Mouse (Mus musculus): Measurements from ENCODE around the gene Ero1l. TPM values are rescaled to one million over a fixed set of nuclear protein-coding genes. Genes with fewer than 3 reads are reported as not detected.

Gene Ero1l
- total and polyA plus RNA-seq, 3 experiments: 91.4 to 291 (median 155) TPM

DNA sequence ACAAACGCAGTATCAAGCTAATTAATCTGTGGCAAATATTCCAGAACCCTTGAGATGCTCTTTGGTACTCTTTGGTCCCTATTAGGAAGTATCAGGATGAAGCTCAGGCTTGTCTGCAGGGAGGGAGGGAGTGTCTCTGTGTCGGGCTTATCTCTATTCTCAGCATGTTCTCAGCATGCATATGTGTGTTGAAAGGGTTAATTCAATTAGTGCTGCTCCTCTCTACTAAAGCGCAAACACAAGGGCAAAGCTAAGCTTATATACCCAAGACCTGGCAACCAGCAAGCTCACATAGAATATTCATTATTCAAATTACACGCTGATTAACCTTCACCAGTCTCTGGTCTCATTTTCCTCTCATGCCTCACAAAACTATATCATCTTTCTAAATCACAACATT, 14.6 kb downstream of the Ero1l start:
- Histone ChIP-seq H3K9ac (ENCODE audit: insufficient read depth, low read depth) (no peak overlapping the region), H3K9me3 (replicated peaks; ENCODE audit: low read length) (no peaks in the 10 kb centered on the region), H3K27ac (ENCODE audit: insufficient read depth, low read depth) (no peak overlapping the region), H3K27me3 (replicated peaks) (no peaks in the 10 kb centered on the region), H3K4me2 (ENCODE audit: insufficient read depth, low read depth, poor library complexity, severe bottlenecking) (no peak overlapping the region), H3K4me1 (ENCODE audit: control insufficient read depth in 1 of 2, insufficient read depth in 2 of 2) (peaks cover 2 to 8% of the 10 kb centered on the region in 2 experiments; a peak in 3 of 4 replicates), H3K4me3 (replicated peaks in 1 of 3; ENCODE audit: low read depth in 2 of 3, low read length in 2 of 3, poor library complexity in 1 of 3) (no peak overlapping the region), H3K79me2 (replicated peaks; ENCODE audit: control insufficient read depth, extremely low read depth, insufficient read depth, poor library complexity, severe bottlenecking) (peaks cover 31% of the 10 kb centered on the region), H3K36me3 (replicated peaks in 1 of 2; ENCODE audit: control insufficient read depth in 1 of 2, insufficient read depth in 1 of 2, low read length in 1 of 2) (peaks cover 52 to 84% of the 10 kb centered on the region in 2 experiments)
- TF ChIP-seq NELFE (IDR thresholded peaks at IDR 0.05; ENCODE audit: low read depth, low read length) (no peak), POLR2A (IDR thresholded peaks at IDR 0.05; ENCODE audit: low read depth, low read length) (no peak)
- DNase-seq (ENCODE audit: extremely low read depth): no peak
- dilution Hi-C loops (cut with MboI; ENCODE audit: extremely low pct_ligation_motif_present, extremely low pct_unique_long_range_greater_than_20kb, low sequenced_read_pairs): no loop called here
- in situ Hi-C loops (cut with MboI; ENCODE audit: low pct_ligation_motif_present, low pct_unique_long_range_greater_than_20kb, low sequenced_read_pairs): no loop called here

- dilution Hi-C loops (cut with MboI; ENCODE audit: extremely low pct_ligation_motif_present, extremely low pct_unique_long_range_greater_than_20kb, low sequenced_read_pairs) (no loop called here), in situ Hi-C loops (cut with MboI; ENCODE audit: low pct_ligation_motif_present, low pct_unique_long_range_greater_than_20kb, low sequenced_read_pairs) (no loop called here)
- Histone ChIP-seq H3K36me3 (replicated peaks in 1 of 2; ENCODE audit: control insufficient read depth in 1 of 2, insufficient read depth in 1 of 2, low read length in 1 of 2) (peaks cover 50 to 78% of the 10 kb centered on the region in 2 experiments), H3K9ac (ENCODE audit: insufficient read depth, low read depth) (no peak overlapping the region), H3K4me1 (ENCODE audit: control insufficient read depth in 1 of 2, insufficient read depth in 2 of 2) (no peaks in the 10 kb centered on the region), H3K4me3 (replicated peaks in 1 of 3; ENCODE audit: low read depth in 2 of 3, low read length in 2 of 3, poor library complexity in 1 of 3) (no peak overlapping the region), H3K27ac (ENCODE audit: insufficient read depth, low read depth) (no peak overlapping the region), H3K79me2 (replicated peaks; ENCODE audit: control insufficient read depth, extremely low read depth, insufficient read depth, poor library complexity, severe bottlenecking) (no peaks in the 10 kb centered on the region; the same call in 1 of the 2 replicates), H3K4me2 (ENCODE audit: insufficient read depth, low read depth, poor library complexity, severe bottlenecking) (no peak overlapping the region), H3K9me3 (replicated peaks; ENCODE audit: low read length) (no peaks in the 10 kb centered on the region), H3K27me3 (replicated peaks) (no peaks in the 10 kb centered on the region)
- TF ChIP-seq RCOR1 (conservative IDR thresholded peaks at IDR 0.05; ENCODE audit: low read depth, low read length) (no peak), CHD2 (IDR thresholded peaks at IDR 0.05; ENCODE audit: low read length) (no peak), POLR2A (IDR thresholded peaks at IDR 0.05; ENCODE audit: low read depth, low read length) (no peak), HCFC1 (IDR thresholded peaks at IDR 0.05; ENCODE audit: low read depth, low read length) (no peak), GABPA (IDR thresholded peaks at IDR 0.05; ENCODE audit: insufficient replicate concordance, low read depth, low read length) (no peak), BHLHE40 (IDR thresholded peaks at IDR 0.05; ENCODE audit: low read depth, low read length) (no peak)
- DNase-seq (ENCODE audit: extremely low read depth): no peak
Observed at GRCm38 (mm10) chr14:45291608-45292007, 27.0 kb downstream of the Ero1l start.

GRCm38 (mm10) chr14:45282066-45282465, 36.5 kb downstream of the Ero1l start:
- no peaks in the 10 kb centered on the region for H3K79me2 ChIP-seq (replicated peaks; ENCODE audit: control insufficient read depth, extremely low read depth, insufficient read depth, poor library complexity, severe bottlenecking)
- DNase-seq (ENCODE audit: extremely low read depth): no peak
- H3K4me3 ChIP-seq (replicated peaks in 1 of 3; ENCODE audit: low read depth in 2 of 3, low read length in 2 of 3, poor library complexity in 1 of 3): no peak overlapping the region
- no peaks in the 10 kb centered on the region for H3K9me3 ChIP-seq (replicated peaks; ENCODE audit: low read length)
- TF ChIP-seq ZMIZ1 (IDR thresholded peaks at IDR 0.05; ENCODE audit: low read depth, low read length): peak; percentile 52; the same call in 1 of the 2 replicates
- TF ChIP-seq NRF1 (IDR thresholded peaks at IDR 0.05; ENCODE audit: low read depth, low read length): no peak
- H3K4me2 ChIP-seq (ENCODE audit: insufficient read depth, low read depth, poor library complexity, severe bottlenecking): no peak overlapping the region
- H3K36me3 ChIP-seq (replicated peaks in 1 of 2; ENCODE audit: control insufficient read depth in 1 of 2, insufficient read depth in 1 of 2, low read length in 1 of 2): peaks cover 4 to 12% of the 10 kb centered on the region in 2 experiments
- no peaks in the 10 kb centered on the region for H3K4me1 ChIP-seq (ENCODE audit: control insufficient read depth in 1 of 2, insufficient read depth in 2 of 2)
- H3K27ac ChIP-seq (ENCODE audit: insufficient read depth, low read depth): no peak overlapping the region
- in situ Hi-C loops (cut with MboI; ENCODE audit: low pct_ligation_motif_present, low pct_unique_long_range_greater_than_20kb, low sequenced_read_pairs): no loop called here
- no peaks in the 10 kb centered on the region for H3K27me3 ChIP-seq (replicated peaks)
- dilution Hi-C loops (cut with MboI; ENCODE audit: extremely low pct_ligation_motif_present, extremely low pct_unique_long_range_greater_than_20kb, low sequenced_read_pairs): no loop called here
- H3K9ac ChIP-seq (ENCODE audit: insufficient read depth, low read depth): no peak overlapping the region

All from CH12.LX (cell line).